Mouse (Mus musculus): Measurements from ENCODE around the gene Pea15a. TPM values are rescaled to one million over a fixed set of nuclear protein-coding genes. Genes with fewer than 3 reads are reported as not detected.
A peak's percentile ranks its signal among the peaks of the same experiment; 100 is the strongest.
"Not testable (repeated sequence)": the region's sequence is repeated elsewhere in the genome, so short reads cannot be mapped to it uniquely, and the experiment has no call there.

The Pea15a gene
- 10 to 100 TPM; 46.0 to 50.6 (median 47.6) TPM for polyA plus RNA-seq (2017; shearing (Covaris generic))

DNA sequence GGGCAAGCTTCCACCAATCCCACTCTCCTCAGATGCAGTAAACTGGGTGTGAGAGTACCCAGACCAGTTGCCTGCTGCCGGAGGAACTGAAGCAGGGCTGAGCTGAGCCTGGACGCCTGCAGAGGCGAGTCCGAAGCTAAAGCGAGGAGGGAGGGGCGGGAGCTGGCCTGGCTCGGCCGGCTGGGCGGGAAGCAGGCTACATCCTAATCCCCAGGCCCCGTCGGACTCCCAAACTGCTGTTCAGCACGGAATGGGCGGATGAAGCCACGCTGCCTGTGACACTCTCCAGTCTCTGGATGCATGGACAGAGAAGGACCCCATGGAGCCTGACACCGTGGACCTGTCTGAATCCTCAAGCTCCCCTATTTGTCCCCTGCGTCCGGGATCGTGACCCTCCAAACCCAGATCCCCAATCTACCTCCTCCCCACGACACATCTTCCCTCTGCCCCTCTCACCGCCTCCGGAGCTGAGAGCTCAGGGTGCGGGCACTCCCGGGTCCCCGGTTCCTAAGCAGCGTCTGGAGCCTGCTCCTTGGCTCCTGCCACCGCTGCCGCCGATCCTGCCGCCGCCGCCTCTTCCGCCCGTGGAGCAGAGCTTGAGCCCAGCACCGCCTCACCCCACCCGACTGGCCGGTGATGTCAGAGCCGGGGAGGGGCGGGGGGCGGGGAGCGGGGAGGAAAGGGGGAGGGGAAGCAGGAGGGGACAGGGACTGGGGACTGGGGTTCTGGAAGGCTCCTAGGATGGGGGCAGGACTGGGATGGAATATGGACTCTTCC lies at the start of gene Pea15a:
TSS of gene Pea15a (minus strand) at position 664 of the 777 bp plus-strand sequence.
- ATAC-seq: peak; percentile 66

DNA sequence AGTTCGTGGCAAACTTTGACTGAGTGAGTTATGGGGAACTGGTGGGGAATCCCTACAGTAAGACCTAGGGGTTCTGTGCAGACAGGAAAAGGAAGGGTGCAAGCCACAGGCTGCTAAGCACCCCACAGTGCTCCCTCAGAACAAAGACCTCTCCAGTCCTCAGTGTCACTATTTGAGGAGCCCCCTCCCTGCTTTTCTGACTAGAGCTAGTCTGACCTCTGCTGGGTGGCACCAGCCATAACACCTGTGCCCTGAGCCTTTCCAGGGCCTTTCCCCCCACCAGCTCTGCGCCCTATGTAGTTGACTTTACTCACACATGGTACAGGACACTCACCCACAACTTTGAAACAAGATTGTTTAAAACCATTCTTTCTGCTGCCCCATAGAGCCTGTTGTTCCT lies 41.1 kb upstream of the Pea15a start:
- peak; percentile 46 for ATAC-seq

DNA sequence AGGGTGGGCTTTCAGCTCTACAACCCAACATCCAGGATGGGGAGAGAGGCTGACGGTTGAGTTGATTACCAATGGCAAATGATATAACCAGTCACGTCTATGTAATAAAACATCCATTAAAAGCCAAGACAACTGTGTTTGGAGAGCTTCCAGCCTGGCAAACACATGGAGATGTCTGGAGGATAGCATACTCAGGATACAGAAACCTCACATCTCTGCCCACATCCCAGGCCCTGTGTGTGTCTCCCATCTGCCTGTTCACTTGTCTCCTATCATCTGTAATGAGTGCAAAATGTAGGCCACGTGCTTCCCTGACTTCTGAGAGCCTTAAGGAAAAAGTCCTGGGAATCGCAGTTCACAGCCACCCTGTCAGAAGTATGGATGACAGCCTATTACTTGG lies 40.6 kb upstream of the Pea15a start:
- no peak for ATAC-seq

DNA sequence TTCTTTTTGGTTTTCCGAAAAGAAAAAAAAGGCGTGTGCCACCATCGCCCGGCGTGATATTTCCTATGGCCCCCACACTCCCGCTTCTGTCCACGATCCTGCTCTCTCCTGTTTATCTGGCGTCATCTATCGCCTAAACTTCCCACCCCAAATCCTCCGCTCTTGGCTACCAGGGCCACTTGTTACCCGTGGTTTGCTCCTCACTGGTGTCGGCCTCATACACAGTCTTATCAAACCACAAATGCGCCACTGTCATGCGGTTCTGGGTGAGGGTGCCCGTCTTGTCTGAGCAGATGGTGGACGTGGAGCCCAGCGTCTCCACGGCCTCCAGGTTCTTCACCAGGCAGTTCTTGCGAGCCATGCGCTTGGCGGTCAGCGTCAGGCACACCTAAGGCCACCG lies 38.0 kb upstream of the Pea15a start:
- not testable (repeated sequence) for ATAC-seq

DNA sequence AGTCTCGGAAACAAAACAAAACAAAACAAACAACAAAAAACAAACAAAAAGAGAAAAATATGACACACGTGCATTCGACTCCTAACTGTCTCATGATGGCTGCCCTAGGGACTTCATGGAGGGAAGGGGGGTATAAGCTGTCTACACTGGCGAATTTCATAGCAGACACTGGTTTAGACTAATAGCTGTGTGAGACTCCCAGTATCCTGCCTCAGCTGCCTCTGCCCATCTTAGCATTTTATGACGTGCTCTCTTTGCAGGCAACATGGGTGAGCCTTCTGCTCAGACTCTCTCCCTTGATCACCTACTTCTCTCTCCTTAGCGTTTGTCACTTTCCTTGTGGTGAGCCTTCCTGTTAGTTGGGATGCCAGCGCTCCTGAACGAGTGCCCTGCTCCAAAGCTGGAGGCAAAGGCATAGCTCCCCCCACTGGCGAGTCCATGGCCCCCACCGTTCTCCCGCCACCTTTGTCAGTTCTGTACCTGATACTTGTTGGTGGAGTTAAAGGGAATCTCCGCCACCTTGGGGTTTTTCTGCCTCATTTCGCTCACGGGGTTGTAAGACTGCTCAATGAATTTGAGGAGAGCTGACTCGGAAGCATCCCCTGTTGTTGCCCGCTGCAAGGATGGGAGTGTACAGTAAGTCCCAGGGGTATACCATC lies 37.1 kb upstream of the Pea15a start:
- no peak for ATAC-seq

DNA sequence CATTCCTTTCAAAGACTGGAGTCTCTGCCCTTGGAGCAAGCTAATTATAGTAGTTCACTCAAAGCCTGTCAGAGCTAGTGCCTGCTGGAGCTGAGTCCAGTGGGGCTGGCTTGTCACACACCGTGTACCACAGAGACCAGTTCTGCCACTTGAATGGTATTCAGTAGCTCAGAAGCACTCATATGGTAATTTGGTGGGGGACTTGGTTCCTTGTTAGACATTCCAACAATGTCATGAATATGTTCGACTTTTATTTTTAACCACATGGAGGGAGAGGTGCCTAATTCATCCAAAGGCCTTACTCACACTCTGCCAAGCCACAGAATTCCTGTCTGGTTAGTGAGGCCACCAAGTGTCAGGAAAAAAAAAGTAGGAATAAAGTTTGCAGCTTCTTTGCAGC lies 35.8 kb upstream of the Pea15a start:
- no peak for ATAC-seq

DNA sequence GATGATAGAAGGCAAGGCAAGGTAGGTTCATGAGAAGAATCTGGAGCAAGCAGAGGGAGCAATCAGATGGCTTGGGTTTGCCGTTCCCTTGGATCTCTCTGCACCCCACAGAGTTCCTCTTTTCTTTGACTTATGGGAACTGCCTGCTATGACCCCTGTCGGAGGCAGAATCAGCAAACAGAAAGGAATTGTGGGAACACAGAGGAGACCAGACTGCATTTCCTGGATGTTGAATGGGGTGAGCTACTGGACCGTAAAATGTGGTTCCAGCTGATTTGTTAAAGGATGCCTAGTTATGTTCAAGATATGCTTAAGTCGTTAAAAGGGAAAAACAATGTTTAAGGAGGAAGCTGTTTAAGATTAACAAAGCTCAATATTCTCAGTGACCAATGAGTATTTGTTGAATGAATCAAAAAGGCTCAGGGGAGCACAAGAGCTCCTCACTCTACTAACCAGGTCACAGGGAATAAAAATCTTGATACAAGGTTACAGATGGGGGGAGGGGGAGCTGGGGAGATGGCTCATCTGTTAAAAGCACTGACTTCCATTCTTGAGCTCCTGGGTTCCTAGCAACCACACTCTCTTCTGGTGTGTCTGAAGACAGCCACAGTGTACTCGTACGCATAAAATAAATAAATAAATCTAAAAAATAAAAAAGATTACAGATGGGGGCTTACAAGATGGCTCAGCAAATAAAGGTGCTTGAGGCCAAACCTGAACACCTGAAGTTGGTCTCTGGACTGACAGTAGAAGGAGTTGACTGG lies 34.5 kb upstream of the Pea15a start:
- no peak for ATAC-seq

DNA sequence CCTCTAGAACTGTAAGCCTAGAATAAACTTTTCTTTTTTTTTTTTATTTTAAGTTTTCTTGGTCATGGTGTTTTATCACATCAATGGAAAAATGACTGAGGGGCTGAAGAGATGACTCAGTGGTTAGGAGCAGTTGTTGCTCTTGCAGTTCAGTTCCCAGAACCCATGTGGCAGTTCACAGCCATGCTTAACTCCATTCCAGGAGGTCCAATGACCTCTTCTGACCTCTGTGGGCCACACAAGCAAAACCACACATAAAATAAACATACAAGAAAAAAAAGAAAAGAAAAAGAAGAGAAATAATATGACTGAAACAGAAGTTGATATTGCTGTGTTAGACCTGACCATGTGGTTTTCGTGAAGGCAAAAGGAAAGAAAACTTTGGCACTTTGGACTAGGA lies 22.6 kb upstream of the Pea15a start:
- ATAC-seq: no peak

DNA sequence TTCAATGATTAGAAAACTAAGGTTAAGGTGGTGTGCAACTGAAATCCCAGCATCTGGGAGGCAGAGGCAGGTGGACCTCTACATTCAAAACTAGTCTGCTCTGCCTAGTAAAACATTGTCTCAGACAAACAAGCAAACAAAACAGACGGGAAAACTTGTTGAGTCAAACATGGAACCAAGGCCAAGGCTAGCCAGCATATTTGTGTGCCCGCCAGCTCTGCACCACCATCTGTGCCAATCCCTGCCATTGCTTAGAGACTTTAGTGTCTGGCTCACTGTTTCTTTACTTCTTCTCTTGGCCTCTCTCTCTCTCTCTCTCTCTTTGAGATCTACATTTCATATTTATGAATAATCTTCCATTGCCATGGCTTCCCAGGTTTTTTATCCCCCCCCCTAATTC lies 21.6 kb upstream of the Pea15a start:
- no peak for ATAC-seq

DNA sequence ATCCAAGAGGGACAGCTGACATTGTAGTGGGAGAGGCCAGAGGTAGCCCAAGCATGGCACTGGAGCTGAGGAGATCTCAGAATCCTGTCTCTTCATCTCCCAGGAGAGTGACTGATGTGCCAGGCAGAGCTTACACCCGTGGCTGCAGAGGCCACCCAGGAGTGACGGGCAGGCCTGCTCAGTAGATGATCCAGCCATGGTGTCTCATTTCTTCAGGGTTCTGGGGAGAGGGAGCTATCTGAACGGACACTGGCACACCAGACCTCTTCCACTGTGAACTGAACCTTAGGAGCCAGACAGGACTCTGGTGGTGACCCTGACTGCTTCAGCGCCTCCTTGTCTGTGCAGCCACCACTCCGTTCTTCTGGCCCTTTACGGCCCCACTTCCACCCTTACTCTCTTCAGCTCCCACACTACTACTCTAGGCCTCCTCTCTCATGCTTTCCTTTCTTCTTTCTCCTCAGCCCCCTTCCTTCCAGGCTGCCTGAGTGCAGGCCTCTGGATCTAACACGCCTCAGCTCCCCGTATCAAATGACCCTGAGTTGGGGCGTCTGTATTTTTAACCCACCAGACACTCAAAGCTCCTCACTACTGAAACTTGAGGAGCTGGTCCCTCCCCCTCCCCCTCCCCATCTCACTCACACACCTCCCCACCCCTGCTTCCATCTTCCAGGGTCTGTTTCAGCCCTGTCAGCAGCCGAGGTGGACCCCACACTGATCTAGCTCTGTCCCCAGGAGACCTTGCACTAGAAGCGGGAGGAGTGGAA lies 14.9 kb upstream of the Pea15a start:
- ATAC-seq: no peak

DNA sequence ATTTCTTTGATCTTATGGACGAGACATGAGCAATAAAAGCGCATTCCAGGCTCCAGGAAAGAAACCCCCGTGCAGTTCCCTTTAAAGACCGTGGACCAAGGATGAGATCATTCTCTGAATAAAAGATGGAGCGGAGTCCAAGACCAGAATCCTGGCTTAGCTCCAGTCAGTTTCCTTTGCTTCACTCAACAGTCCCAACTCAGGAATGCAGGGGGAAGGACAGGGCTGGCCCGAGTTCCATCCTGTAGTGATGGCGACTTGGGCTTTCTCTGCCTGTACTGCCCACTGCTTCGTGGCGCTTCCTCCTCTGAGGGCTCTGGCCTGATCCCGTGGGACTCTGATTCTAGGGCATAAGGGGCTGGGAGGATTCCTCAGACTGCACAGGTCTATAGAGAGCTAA lies 13.8 kb upstream of the Pea15a start:
- no peak for ATAC-seq

DNA sequence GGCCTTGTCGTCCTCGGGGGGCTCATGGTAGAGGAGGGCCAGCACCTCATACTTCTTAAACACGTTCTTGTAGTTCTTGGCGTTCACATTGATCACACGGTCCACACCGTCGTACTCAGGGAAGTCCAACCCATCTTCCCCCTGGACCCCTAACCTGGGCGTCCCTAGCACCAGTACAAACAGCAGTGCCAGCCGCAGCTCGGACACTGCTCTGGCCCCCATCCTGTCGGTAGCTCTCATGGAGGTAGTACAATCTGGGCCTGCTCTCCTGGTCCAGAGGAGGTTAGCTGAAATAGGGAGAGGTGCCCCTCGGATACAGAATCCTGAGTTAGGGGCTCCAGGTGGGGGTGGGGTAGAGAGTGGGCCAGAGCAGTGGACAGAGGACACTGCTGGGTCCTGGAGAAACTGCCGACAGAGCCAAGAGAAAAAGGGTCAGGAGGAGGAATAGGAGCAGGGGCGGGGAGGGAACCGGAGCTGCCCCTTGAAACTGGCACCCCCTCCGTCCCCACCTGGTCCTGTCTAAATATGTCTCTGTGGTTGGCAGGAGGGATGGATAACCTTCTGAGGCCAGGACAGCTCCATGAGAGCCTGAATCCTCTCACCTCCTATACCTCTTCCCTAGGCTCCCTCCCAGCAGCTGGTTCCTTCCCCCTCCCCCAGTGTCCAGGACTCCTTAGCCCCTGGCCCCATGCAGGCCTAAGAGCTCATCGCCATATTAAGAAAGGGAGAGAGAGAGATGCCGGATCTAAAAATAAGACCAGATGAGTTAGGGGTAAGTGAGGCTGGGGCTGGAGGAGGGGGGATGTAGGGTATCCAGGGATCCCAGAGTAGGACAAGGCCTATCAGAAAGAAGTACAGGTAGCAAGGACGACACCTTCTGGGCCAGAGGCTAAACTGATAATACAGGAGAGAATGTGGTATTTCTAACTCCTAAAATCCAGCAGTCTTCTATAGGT lies 13.1 kb upstream of the Pea15a start, which contains the start of gene Casq1:
TSS of gene Casq1 (minus strand) at position 418 of the 956 bp plus-strand sequence.
- no peak for ATAC-seq

DNA sequence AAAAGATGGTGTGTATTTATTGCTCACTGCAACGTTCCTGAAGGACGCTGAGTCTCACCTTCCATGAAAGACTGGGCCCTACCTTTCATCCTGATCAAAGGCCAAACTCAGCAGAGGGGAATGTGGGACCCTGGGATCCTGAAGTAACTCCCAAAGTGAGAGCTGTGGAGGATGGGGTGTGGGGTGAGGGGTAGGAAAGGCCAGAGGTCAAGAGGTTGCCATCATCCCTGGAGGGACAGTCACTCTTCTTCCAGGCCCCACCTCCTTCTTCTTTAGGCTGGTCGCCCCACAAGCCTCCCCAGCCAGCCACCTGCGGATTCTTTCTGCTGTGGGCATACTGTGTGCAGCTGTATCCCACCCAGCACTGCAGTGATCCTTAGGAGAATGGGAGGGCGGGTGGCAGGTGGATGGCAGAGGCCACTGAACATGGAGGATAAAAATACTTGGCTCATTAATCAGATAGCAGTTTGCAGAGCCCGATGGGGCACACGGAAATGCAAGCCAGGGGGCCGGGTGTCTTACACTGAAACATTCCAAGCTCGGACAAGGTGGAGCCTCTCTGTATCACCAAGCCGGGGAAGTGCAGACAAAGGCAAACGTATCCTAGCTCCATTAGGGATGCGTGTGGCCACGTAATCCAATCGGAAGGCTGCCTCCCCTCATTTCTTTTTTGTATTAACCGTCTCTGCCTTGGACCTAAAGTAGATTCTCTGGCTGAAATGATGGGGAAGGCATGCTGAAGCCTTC lies 11.7 kb upstream of the Pea15a start:
- no peak for ATAC-seq

DNA sequence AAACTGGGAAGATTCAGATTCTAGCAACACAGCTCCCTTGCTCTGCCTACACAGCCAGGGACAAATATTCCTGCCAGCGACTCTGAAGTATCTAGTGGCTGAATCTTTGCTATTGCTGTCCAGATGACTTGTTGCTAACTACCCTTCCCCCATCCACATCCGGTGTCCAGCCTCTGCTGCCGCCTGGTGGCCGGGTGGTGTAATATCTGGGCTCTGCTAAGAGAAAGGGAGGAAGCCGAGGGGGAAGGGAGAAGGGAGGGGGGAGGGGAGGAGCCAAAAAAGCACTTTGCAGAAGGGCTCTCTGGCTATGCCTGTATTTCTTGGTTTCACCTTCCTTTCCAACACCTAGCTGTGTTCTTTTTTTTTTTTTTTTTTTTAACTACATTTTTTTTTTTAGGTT lies 10.5 kb upstream of the Pea15a start:
- ATAC-seq: peak; percentile 92

DNA sequence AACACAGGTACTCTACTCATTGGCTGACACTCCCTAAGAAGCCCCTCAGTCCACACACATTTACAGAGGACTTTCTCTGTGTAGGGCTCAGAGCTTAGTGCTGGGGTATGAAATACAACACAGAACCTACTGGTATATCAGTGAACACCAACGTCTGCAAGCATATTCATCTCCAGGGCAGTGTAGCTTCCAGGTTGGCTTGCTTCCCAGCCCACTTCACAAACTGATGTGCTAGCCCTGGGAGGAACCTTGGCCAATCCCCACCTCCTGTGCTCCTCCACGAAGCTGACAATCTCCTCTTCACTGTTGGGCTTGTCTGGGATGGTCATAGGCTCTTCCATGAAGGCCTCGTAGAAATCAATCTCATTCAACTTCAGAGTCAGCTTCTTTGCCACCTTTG lies 8.1 kb upstream of the Pea15a start:
- ATAC-seq: no peak

DNA sequence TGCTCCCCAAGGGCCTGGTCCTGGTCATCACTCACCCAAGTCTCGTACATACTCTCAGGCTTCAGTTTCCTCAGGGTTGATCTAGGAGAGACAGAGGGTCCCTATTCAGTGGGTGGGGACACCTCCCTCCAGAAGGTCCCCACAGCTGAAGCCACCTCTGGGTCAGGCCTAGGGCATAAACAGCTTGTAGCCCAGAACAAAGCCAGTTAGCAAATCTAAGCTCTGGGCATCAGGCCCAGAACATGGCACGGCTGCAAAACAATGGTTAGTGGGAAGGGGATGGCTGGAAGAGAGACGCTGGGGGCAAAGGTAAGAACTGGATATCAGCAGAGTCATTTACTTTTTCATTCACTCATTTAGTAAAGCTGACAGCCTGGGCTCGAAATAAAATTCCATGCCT lies 7.2 kb upstream of the Pea15a start:
- no peak for ATAC-seq

DNA sequence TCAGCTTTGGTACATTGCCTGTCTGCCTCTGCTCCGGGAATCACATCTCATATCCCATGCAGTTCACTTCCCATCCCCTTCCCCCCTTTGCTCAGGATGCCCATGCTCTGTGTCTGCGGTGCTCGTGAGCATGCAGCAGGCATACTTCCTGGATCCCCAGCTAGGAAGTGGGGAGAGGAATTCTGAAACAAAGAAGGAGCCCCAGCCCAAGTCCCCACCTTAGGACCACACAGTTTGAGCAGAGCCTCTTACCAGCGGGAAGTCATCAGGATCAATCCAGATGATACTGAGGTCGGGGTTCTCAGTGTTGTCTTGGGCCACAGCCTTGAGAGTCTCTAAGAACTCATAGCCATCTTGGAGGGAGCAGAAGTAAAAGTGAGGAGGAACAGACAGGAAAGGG lies 6.2 kb upstream of the Pea15a start:
- ATAC-seq: no peak

DNA sequence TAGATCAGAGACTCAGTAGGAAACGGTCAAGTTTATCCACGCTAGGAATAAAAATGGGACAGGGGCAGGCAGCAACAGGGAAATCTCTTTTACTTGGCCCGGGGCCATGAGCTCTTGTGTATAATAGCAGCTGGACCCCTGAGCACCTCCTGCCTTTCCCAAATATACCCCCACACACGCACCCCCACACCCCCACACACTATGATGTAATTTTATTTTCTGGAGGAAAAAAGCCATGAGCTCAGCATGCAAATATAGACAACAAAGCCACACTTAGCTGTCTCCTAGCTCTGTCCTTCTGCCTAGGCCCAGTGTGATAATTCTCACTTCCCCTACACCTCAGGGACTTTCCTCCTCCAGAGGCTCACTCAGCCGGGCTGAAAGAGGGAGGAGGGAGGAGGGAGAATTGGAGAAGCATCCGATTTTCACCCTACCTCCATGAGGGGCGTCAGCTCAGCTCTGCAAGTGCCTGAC lies 544 bp upstream of the Pea15a start:
- no peak for ATAC-seq

DNA sequence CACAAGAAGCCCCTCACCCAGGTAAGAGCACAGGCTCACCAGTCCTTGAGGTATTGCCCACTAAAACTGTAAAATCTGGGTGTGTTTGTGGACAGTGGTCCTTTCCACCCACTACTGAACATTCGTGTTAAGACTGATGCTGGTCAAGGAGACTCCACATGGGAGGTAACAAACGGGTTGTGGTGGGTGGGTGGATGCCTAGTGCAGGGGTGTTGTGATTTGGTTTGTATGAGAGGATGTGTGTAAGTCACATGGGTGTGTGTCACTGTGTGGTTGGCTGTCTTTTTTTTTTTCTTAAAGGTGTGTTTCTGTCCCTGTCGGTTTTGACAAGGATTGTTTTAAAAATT lies 890 bp downstream of the Pea15a start:
- peak; percentile 82 for ATAC-seq

DNA sequence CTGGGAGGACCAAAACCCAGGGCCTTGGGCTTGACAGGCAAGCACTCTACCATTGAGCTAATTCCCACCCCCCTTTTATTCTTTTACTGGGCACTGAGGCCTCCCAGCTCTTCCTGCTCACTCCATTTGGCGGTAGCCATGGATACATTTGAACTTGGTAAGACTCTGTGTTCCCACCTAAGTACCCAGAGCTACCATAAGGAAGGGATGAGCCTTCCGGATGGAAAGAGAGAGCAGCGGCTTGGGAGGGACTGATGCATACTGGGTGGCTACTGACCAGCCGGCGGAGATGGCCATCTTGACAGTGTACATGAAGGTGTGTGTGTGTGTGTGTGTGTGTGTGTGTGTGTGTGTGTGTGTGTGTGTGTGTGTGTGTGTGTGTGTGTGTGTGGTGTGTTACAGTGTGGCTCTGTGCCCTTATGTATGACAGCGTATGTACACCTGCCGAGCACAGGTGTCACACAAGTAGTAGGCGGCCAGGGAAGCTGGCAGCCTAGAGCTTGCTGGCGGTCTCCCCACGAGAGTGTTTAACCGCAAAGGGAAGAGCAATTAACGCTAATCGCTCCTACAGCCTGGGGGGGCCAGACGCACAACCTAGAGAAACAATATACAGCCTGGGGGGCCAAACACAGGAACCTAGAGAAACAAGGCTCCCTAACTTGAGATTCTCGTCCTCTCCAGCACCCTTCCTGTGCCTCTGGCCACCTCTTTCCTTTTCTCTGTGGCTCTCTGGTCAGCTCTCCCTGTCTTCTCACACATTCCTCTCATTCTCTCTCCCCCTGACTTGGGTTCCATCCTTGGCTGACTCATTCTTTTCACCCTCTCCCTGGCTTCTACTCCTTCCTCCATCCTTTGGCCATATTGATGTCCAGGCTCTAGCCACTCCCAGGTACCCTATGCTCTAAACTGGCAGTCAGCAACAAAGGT lies 1.5 kb downstream of the Pea15a start:
- no peak for ATAC-seq

Measured in inflammation-experienced regulatory T-cells, adult 6 months (primary cell).